Mouse (Mus musculus) ES-E14 (cell line): ENCODE results near the gene Grb10. TPM values are rescaled to one million over a fixed set of nuclear protein-coding genes. Genes with fewer than 3 reads are reported as not detected.

Experiments
- DNase-seq: peaks from one replicate; pipeline ENCODE4 v3.0.0-alpha.2; 2013; ENCODE audit warnings: low read depth, low spot score
- H3K27ac ChIP-seq: 2 replicates; pipeline ENCODE4 v1.5.1; 2012; ENCODE audit warnings: low read depth, mild to moderate bottlenecking, low read length, moderate library complexity, mixed read lengths; ENCODE audit not compliant: poor library complexity, insufficient read depth, severe bottlenecking
- H3K36me3 ChIP-seq: 2 replicates; pipeline ENCODE4 v1.6.1; 2012; ENCODE audit warnings: mild to moderate bottlenecking, low read length, moderate library complexity, mixed read lengths; ENCODE audit not compliant: control insufficient read depth, poor library complexity, insufficient read depth, severe bottlenecking
- H3K4me1 ChIP-seq, 2 experiments: fragments of 150-350 bp in 1 of 2; sonication (generic) in 1 of 2; 2 replicates each; pipeline ENCODE4 v1.6.1; 2012; ENCODE audit warnings: low read length in 2 of 2, mild to moderate bottlenecking in 1 of 2, mixed read lengths in 1 of 2; ENCODE audit not compliant: control insufficient read depth in 2 of 2, insufficient read depth in 2 of 2, poor library complexity in 1 of 2
- H3K4me3 ChIP-seq, 2 experiments: fragments of 150-350 bp in 1 of 2; sonication (generic) in 1 of 2; 2 replicates each; pipeline ENCODE4 v1.5.1; 2012; ENCODE audit warnings: low read length in 2 of 2, low read depth in 1 of 2, mild to moderate bottlenecking in 1 of 2, mixed read lengths in 1 of 2; ENCODE audit not compliant: insufficient read depth in 1 of 2, poor library complexity in 1 of 2, severe bottlenecking in 1 of 2
- H3K9ac ChIP-seq: 2 replicates; pipeline ENCODE4 v1.6.1; 2012; ENCODE audit warnings: low read depth, mild to moderate bottlenecking, low read length, mixed read lengths; ENCODE audit not compliant: poor library complexity, insufficient read depth, severe bottlenecking
- H3K9me3 ChIP-seq: fragments of 150-350 bp; sonication (generic); 2 replicates; pipeline ENCODE4 v1.6.1; 2012; ENCODE audit warnings: low read depth, mild to moderate bottlenecking, low read length; ENCODE audit not compliant: control insufficient read depth, insufficient read depth
- CHD2 ChIP-seq: IDR thresholded peaks from 2 replicates; pipeline ENCODE4 v1.6.1; 2014; ENCODE audit warnings: mild to moderate bottlenecking, low read depth, low read length, inconsistent platforms
- HCFC1 ChIP-seq: IDR thresholded peaks from 2 replicates; pipeline ENCODE4 v1.6.1; 2012; ENCODE audit warnings: low read length, inconsistent platforms, borderline replicate concordance; ENCODE audit not compliant: insufficient read depth
- MAFK ChIP-seq: IDR thresholded peaks from 2 replicates; pipeline ENCODE4 v1.6.1; 2014; ENCODE audit warnings: mild to moderate bottlenecking, low read depth, low read length, inconsistent platforms; ENCODE audit not compliant: insufficient read depth
- ZC3H11A ChIP-seq: IDR thresholded peaks from 2 replicates; pipeline ENCODE4 v1.6.1; 2012; ENCODE audit warnings: low read depth, mild to moderate bottlenecking, inconsistent platforms, low read length, borderline replicate concordance
- ZNF384 ChIP-seq: IDR thresholded peaks from 2 replicates; pipeline ENCODE4 v1.6.1; 2012; ENCODE audit warnings: low read depth, low read length, inconsistent platforms
- in situ Hi-C, 2 experiments: fragments of 600-800 bp; cut with MboI; formaldehyde crosslinking; loops; one replicate each; pipeline ENCODE4 v1.15.1; 2025; ENCODE audit warnings: low sequenced_read_pairs in 2 of 2, inconsistent platforms in 1 of 2; ENCODE audit not compliant: unreplicated experiment in 2 of 2
- total RNA-seq: library from RNA; depleted of rRNA; stranded (reverse); fragments of 300-350 nt; gene quantifications from 2 replicates; pipeline ENCODE4 v1.2.3, GENCODE M21; 2012

Grb10 gene
- total RNA-seq, 1 experiment = 33.4 TPM

- DNase-seq = no peak
- Histone ChIP-seq H3K36me3 (no peaks in the 10 kb centered on the region), H3K4me3 (no peak overlapping the region), H3K27ac (no peak overlapping the region), H3K4me1 (peaks cover 4 to 6% of the 10 kb centered on the region in 2 experiments; a peak in 2 of 4 replicates), H3K9me3 (no peaks in the 10 kb centered on the region), H3K9ac (no peak overlapping the region)
- in situ Hi-C loops = no loop called here
- no peak for TF ChIP-seq ZC3H11A
- TF ChIP-seq ZNF384 = no peak
Observed at GRCm38 (mm10) chr11:11952569-11952968, 85.9 kb downstream of the Grb10 start.

GRCm38 (mm10) chr11:11948988-11949365 lies 89.5 kb downstream of the Grb10 start:
- Histone ChIP-seq H3K9me3 (no peaks in the 10 kb centered on the region), H3K9ac (no peak overlapping the region), H3K27ac (no peak overlapping the region; the same call in 1 of the 2 replicates), H3K4me3 (no peak overlapping the region), H3K4me1 (peaks cover 4 to 8% of the 10 kb centered on the region in 2 experiments; a peak in 2 of 4 replicates), H3K36me3 (no peaks in the 10 kb centered on the region; the same call in 1 of the 2 replicates)
- TF ChIP-seq HCFC1 (no peak), ZC3H11A (no peak), MAFK (no peak), CHD2 (no peak), ZNF384 (no peak)
- in situ Hi-C loops = no loop called here
- peak; percentile 69 for DNase-seq

- H3K36me3 ChIP-seq = peaks cover 3% of the 10 kb centered on the region; the same call in 1 of the 2 replicates
- in situ Hi-C loops = no loop called here
- no peak overlapping the region for H3K9ac ChIP-seq
Observed at GRCm38 (mm10) chr11:11948321-11948987, 90.0 kb downstream of the Grb10 start.

DNA sequence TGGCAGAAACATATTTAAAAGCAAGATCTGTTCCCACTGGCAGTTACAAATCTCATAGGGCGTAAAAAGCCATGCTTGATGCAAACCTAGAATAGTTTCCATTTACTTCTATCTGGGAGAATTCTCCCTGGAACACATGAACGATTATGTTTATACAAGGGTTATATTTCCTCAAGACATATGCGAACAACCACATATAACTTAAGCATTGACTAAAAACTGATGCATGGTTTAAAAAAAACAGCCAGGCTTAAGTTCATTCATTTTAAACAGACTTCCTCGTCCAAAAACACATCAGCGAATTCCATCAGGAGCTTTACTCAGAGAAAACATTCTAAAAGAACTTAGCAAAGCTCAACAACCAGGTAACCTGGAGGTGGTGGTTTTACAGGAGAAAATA lies 90.6 kb downstream of the Grb10 start:
- no peak overlapping the region for H3K27ac ChIP-seq
- peaks cover 9 to 11% of the 10 kb centered on the region in 2 experiments; a peak in 3 of 4 replicates for H3K4me1 ChIP-seq
- H3K9me3 ChIP-seq = no peaks in the 10 kb centered on the region
- H3K4me3 ChIP-seq = no peak overlapping the region
- in situ Hi-C loops = no loop called here
- no peak overlapping the region for H3K9ac ChIP-seq
- TF ChIP-seq MAFK (no peak), HCFC1 (no peak), ZC3H11A (no peak), CHD2 (no peak)
- peaks cover 3% of the 10 kb centered on the region; the same call in 1 of the 2 replicates for H3K36me3 ChIP-seq
- no peak for DNase-seq

More at GRCm38 (mm10) chr11:11948321-11948987, 90.0 kb downstream of the Grb10 start:
- no peak for TF ChIP-seq MAFK
- no peak for TF ChIP-seq HCFC1
- TF ChIP-seq ZC3H11A = no peak
- no peak for TF ChIP-seq ZNF384
- TF ChIP-seq CHD2 = no peak
- no peaks in the 10 kb centered on the region for H3K9me3 ChIP-seq
- DNase-seq = no peak
- peaks cover 4 to 11% of the 10 kb centered on the region in 2 experiments; a peak in 2 of 4 replicates for H3K4me1 ChIP-seq
- peak overlapping the region; percentile 53; the same call in 1 of the 2 replicates for H3K27ac ChIP-seq
- H3K4me3 ChIP-seq = no peak overlapping the region

- Histone ChIP-seq H3K4me3 (no peak overlapping the region), H3K9ac (no peak overlapping the region), H3K9me3 (no peaks in the 10 kb centered on the region), H3K27ac (no peak overlapping the region), H3K36me3 (peaks cover 3% of the 10 kb centered on the region; the same call in 1 of the 2 replicates), H3K4me1 (peaks cover 14 to 22% of the 10 kb centered on the region in 2 experiments)
- TF ChIP-seq HCFC1 (no peak), ZNF384 (no peak)
- no peak for DNase-seq
- in situ Hi-C loops = no loop called here
Observed at GRCm38 (mm10) chr11:11945766-11946165, 92.7 kb downstream of the Grb10 start.
